Mouse (Mus musculus) brain, embryonic 14.5 days (tissue): ENCODE measurements around the gene Fstl5. TPM values are rescaled to one million over a fixed set of nuclear protein-coding genes. Genes with fewer than 3 reads are reported as not detected.
A peak's percentile ranks its signal among the peaks of the same experiment; 100 is the strongest.
"Not testable (repeated sequence)": the region's sequence is repeated elsewhere in the genome, so short reads cannot be mapped to it uniquely, and the experiment has no call there.

Experiments used
- DNase-seq: peaks from one replicate; pipeline ENCODE4 v3.0.0-alpha.2; 2011; ENCODE audit warnings: low read depth
- CTCF ChIP-seq: fragments of 200-500 bp; IDR thresholded peaks from 2 replicates; pipeline ENCODE4 v1.5.1; 2012; ENCODE audit warnings: inconsistent platforms, mild to moderate bottlenecking, moderate library complexity, borderline replicate concordance; ENCODE audit not compliant: insufficient read depth, insufficient read length; ENCODE audit errors: extremely low read depth
- POLR2A ChIP-seq: fragments of 200-500 bp; IDR thresholded peaks from 2 replicates; pipeline ENCODE4 v1.6.1; 2012; ENCODE audit warnings: mild to moderate bottlenecking, inconsistent platforms, borderline replicate concordance; ENCODE audit not compliant: poor library complexity, insufficient read depth, insufficient read length, severe bottlenecking; ENCODE audit errors: extremely low read depth
- polyA plus RNA-seq: library from polyadenylated mRNA; depleted of rRNA; stranded (reverse); fragments of >200 nt; gene quantifications from 2 replicates; pipeline ENCODE4 v1.2.3, GENCODE M21; 2012

Gene Fstl5
- polyA plus RNA-seq, 1 experiment = 22.8 TPM

DNA sequence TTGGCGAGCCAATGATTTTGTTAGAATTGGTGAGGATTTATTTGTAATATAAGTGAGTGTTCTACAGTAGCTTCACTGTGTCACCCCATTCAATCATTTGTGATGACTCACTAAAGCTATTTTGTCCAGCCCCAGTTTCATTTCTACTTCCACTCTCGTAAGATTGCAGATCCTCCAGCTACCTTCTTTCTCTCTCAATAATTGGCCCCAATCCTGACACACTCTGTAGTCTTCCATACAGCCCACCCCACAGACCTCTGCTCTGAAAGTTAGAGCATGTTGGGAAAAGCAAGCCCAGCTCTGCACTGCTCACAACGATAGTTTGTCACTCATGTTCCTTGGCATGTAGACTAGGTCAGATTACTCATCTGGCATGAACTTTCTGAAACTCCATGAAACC is 242.9 kb downstream of the Fstl5 start:
- TF ChIP-seq CTCF (no peak), POLR2A (no peak)
- no peak for DNase-seq

DNA sequence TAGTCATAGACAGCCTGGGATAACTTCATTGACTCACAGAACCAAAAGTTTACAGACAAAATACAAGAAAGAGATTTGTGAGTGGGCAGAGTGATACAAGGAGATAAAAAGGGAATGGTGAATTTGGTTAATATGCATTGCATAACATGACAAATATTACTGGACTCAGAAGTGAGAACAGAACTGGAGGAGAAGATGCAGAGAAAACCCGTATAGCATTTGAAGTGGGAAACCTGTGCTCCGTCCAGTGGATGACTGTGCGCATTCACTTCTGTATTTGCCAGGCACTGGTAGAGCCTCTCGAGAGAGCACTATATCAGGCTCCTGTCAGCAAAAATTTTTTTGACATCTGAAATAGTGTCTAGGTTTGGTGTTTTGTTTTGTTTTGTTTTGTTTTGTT is 245.5 kb downstream of the Fstl5 start:
- TF ChIP-seq CTCF = no peak
- TF ChIP-seq POLR2A = no peak

DNA sequence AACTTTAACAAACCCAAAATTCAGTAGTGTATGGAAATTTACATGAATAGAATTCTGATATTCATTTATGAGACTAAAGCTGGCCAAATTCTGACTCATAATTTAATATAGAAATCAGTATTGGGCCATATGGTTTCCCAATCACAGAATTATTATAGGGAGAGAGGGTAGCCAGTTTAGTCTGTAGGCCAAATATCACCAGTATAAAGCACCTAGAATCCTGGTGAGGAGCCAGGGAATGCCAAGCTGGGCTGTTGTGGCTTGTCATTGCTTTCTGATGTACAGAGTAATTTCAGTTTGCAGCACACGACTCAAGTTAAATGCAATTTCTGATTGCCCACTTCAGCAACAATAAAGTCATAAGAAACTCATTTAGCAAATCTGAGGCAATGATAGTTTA is 248.4 kb downstream of the Fstl5 start:
- no peak for DNase-seq

More for the DNA sequence above, 245.5 kb downstream of the Fstl5 start:
- no peak for DNase-seq

DNA sequence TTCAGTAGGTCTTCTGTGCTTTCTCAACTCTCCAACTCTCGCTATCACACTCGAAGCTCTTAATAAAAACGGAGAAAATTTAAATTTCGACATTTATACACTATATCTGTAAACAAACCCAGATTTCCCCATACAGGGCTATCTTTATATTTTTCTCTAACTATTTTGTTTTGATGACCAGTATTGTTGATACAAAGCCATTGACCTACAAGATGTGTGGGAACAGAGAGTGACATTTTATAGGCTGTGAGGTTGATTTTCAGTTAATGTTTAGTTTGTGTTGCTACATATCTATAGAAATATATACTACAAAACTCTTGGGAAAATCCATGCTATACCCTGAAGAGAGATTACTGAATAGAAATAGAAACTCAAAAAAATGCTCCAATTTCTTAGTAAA is 262.9 kb downstream of the Fstl5 start:
- no peak for DNase-seq
- no peak for TF ChIP-seq CTCF
- no peak for TF ChIP-seq POLR2A

More for the DNA sequence above, 248.4 kb downstream of the Fstl5 start:
- no peak for TF ChIP-seq CTCF
- no peak for TF ChIP-seq POLR2A

DNA sequence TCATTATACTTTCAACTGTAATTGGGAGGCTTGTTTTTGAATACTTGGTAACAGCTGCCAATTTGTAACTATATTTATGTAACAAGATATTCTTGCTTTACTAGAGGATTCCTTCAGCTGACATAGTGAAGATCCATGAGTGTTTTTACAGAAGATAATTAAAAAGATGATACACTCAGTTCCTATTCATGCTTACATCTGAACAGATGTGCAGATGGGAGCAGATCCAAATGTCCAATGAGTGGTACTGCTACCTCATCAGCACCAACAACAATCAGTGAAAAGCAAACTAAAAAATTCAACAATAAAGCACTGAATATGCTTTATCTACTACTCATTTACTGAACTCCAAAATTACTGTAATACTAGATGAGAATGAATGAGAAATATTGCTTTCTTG is 292.9 kb downstream of the Fstl5 start:
- peak; percentile 42 for DNase-seq
- no peak for TF ChIP-seq POLR2A
- TF ChIP-seq CTCF = no peak

DNA sequence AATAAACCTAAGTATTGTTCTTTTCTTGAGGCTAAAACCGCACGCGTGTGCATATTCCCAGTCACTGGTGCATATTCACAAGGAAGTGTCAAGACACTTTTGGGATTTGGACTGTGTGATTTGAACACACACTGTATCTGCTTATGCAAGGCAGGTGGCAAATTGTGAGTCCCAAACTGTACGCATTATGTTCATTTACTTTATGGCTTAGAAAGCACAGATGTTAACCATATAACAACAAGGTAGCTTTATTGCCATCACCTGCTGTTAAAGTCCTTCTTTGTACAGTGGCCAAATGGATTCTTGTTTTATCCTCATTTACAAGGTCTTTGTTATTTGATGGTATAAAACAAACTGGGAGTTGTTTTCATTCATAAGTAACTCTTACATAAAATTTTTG is 295.8 kb downstream of the Fstl5 start:
- no peak for TF ChIP-seq POLR2A
- DNase-seq = no peak

DNA sequence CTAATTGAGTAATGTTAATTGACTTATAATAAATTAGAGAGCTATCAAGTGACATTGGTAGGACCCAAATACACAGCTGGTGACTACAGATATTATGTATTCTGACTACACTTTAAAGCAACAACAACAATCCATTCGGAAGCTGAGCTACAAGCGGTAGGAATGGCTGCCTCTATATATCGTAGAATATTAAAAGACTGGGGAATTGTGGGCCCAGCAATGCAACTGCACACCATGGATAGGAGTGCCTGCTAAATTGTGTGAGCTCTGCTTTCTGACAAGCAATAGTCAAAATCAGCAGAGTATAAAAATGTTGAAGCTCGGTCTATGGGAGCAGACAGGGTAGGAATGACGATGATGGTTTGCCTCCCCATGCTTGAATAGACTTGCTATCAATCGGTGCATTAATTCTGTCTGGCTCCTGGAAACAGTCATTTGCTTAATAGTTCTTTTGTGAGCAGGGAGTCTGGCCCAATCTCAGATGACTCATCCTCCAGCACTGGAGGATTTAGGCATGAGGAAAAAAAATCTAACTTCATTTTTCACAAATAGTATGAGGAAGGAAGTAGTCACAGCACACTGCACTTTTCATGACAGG is 354.8 kb downstream of the Fstl5 start:
- TF ChIP-seq POLR2A (no peak), CTCF (no peak)
- peak; percentile 17 for DNase-seq

DNA sequence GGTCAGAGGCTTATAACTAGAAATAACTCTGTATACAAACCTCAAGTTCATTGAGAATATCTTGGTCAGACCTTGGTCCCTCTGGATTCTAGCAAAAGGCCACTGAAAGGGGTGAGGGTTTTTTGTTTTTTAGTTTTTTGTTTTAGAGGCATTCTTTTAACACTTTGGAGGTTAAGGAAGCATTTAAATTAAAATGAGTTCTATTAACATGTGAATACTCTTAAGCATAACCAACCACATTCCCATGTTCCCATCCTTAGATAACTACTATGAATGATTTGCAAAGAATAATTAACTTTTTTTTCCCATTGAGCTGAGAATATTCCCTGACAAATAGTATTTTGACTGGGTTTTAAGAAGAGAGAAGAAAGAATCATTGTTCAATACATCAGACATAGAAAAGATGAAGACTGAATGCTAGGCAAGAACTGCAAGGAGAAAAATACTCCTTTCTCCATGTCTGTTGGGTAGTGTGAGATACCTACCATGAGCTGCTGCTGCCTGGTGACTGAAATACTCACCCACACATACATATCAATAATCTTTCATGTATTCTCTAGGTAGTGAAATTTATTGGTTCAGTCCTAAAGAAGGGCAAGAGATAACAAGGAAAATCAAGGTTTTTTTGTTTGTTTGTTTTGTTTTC is 393.3 kb downstream of the Fstl5 start:
- peak; percentile 77 for DNase-seq

DNA sequence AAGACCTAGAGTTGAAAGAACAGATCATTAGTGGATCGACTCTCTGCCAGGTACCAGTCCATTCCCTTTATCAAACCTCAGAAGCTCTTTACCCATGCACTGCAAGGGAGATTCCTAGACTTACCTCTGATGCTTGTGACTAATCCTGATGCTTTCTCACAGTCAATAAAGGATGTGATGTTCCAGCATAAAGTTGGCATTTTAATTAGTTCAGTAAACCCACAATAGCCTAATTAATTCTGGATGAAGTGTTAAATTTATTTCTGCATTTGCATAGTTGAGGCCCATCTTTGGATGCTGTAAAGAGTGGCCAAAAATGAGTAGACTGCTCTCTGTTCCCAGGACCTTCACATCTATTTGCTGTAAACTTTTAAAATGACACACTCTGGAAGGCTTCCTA is 394.1 kb downstream of the Fstl5 start:
- no peak for TF ChIP-seq POLR2A
- TF ChIP-seq CTCF = no peak
- DNase-seq = peak; percentile 67

More for the DNA sequence above, 393.3 kb downstream of the Fstl5 start:
- TF ChIP-seq CTCF = no peak

DNA sequence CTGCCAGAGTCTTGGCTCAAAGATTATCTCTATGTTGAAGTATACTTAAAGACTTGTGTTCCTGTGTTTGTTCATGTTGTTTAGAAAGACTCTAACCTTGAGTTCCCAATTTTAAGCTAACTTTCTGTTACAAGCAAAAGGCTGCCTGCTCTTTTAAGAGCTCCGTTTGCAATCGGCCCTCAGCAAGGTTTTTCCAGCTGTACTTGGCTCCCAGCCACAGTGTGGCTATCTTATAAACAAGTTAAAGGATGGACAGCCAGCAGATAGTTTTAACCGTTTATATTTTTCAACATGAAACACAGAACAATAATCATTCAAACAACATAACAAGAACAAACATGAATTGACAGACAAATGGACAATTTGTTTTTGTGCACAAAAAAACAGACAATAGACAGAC is 433.8 kb downstream of the Fstl5 start:
- not testable (repeated sequence) for DNase-seq

DNA sequence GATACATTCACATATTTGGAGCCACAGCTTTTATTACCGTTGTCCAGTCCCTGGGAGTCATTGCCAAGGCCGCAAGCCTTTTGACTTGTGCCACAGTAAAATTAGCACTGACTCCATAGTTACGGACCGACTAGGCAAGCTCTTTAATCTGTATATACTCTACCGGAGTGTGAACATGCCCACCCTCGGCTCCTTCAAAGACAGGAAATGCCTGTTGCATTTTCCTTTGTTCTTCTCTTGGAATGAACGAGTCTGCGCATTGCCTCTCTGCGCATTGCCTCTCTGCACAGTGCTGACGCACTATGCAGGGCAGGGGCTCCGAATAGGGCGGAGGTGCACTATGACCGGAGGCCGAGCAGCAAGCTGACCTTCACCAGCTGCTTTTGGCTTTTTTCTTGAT is 434.7 kb downstream of the Fstl5 start:
- TF ChIP-seq CTCF (no peak), POLR2A (no peak)
- DNase-seq = no peak

DNA sequence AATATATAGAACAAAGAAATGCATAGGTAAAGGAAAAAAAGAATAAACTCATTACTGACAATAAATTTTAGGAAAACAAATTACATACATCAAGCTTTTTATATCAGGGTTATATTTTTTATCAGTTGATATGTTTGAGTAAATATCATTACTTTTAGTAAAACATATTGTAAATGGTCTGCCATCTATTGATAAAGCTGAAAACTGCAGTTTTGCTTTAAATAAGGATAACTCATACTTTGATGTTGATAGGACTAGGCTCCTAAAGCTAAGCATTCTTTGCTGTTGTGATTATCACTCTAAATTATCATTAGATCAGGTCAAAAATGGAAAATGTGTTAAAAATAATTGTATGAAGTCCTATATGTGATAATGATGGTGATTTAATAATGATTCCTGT is 493.3 kb downstream of the Fstl5 start:
- peak; percentile 27 for DNase-seq
- TF ChIP-seq CTCF = no peak
- TF ChIP-seq POLR2A = no peak
